Mouse (Mus musculus) fibroblast of lung, adult 2 months (primary cell): Measurements from ENCODE around the gene Ugt3a2.

ENCODE experiments used
- DNase-seq: peaks from one replicate; pipeline ENCODE4 v3.0.0-alpha.2; 2011; ENCODE audit warnings: low read depth

Ugt3a2 gene

DNA sequence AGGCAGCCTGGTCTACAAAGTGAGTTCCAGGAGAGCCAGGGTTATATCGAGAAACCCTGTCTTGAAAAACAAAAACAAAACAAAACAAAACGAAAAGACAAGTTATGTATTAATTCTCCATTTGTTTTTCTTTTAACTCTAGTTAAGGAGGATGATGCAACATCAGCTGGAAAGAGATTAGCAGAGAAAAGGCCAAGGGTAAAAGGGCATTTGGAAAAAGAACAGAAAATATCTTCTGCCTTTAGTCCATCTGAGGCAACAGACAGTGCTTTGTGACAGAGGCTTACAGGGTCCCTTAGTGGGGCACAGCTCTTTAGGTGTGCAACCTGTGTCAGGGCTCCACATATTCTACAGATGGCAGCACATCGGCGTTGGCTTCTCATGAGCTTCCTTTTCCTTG, at the start of gene Ugt3a2:
TSS of gene Ugt3a2 (plus strand) at position 210 of the 400 bp plus-strand sequence.
- no peak for DNase-seq

DNA sequence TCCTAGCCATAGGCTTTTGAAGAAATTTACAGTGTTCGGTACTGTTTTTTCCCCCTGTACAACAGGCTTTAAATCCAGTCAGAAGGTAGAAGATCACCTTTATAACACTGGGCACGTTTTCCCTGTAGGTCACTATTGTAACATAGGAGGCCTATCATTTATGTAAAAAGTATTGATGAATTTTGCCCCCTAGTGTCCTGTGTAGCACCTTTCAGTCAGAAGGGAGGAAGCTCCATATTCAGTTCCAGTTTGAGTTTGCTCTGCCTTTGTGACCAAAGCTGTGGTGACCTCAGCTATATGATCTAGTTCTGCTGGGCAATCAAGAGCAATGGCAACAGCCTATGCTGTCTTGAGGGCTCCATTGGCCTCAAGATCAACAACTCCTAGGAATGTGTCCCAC, 45.7 kb upstream of the Ugt3a2 start:
- DNase-seq, result no peak

DNA sequence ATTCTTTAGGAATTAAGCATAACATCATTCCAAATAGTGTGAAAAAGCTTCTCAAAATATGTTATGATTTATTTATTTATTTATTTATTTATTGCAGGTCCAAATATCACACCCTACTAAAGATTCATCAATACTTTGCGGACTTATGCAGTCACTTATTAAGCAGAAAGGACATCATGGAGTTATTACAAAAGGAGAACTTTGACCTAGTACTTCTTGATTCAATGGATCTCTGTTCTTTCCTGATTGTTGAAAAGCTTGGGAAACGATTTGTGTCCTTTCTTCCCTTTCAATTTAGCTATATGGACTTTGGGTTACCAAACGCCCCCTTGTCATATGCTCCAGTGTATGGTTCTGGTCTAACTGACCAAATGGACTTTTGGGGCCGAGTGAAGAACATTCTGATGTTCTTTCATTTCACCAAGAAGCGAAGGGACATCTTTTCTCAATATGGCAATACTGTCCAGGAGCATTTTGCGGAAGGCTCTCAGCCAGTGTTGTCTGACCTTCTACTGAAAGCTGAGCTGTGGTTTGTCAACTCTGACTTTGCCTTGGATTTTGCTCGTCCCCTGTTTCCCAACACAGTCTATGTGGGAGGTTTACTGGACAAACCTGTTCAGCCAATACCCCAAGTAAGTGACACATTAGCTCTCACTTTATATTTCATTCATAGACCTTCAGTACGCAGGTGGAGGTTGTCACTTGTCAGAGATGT, 29.2 kb upstream of the Ugt3a2 start:
- no peak for DNase-seq

DNA sequence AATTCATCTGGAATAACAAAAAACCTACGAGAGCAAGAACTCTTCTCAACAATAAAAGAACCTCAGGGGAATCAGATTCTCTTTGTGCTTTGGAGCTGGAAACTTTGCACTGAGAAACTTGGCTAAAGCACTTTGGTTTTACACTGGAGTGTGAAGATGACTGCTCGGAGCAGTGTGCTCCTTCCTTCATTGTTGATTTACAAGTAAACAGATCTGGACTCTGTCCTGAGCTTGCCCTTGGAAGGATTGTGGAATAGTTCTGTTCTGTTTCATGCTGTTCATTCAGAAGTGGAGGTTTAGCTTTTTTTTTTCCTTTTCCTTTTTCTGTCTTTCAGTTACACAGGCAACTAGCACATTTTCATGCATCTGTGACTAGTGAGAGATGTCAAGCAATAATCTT, 754 bp upstream of the Ugt3a2 start:
- no peak for DNase-seq

DNA sequence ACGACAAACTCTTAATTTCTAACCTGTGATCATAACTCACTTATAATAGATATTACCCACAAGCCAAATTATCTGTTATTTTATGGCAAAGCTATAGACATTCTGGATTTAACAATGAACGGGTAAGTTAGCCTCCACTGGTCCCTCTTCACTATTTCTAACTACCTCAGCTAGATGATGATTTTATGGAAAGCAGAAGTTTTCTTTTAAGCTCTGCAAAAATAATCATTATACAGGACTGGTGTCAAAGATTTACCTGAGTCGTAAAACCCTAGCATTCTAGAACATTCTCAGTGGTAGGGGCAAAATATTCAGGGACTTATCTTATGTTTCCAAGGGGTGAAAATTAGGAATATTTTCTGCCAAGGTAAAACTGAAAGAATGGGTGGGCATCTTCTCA, 1.3 kb downstream of the Ugt3a2 start:
- no peak for DNase-seq

DNA sequence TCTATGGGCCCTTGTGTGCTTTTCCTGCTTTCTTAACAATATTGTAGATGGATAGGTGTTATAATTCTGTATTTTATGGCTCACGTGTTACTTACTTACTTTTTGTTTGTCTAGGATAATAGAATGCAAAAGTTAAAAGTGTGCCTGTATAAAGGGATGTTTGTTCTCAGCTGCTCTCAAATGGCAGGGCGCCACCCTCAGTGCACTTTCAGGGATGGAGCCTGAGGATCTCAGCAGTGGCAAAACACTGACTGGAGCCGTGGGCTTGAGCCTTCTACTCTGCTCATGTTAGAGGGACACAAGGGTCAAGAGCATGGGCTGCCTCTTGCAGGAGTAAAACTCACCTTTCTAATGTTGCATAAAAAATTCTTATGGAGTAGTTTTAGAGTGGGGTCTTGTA, 1.7 kb downstream of the Ugt3a2 start:
- no peak for DNase-seq

DNA sequence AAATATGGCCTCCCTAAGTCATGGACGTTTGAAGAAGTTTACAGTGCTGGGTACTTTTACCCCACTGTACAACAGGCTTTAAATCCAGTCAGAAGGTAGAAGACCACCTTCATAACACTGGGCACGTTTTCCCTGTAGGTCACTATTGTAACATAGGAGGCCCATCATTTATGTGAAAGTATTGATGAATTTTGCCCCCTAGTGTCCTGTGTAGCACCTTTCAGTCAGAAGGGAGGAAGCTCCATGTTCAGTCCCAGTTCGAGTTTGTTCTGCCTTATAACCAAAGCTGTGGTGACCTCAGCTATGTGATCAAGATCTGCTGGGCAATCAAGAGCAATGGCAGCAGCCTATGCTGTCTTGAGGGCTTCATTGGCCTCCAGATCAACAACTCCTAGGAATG, 13.4 kb downstream of the Ugt3a2 start:
- DNase-seq, result no peak

DNA sequence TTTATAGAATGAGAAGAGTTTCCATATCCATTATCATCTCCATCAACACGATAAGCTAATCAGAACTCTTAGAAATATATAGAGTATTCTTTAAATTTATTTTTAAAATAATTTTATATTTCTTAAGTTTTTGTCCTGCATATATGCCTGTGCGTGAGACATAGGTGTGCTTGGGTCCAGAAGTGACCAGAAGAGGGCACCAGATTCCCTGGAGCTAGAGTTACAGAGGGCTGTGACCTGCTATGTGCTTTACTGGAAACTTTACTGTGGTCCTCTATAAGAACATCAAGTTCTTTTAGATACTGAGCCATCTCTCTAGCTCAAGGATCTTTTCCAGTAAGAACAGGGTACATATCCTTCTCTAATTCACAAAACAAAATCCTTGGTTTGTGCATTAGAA, 27.5 kb downstream of the Ugt3a2 start:
- DNase-seq, result no peak

DNA sequence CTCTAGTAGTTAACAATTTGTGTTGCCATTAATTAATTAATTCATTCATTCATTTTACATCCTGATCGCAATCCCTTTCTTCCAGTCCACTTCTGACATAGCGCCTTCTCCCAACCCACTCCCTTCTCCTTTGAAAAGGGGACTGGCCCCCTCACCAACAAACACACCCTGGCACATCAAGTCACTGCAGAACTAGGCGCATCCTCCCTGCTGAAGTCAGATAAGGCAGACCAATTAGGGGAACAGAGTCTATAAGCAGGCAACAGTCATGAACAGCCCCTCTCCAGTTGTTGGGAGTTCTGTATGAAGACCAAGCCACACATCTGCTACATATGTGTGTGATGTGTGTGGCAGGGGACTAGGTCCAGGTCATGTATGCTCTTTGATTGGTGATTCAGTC, 33.4 kb downstream of the Ugt3a2 start:
- DNase-seq, result no peak

DNA sequence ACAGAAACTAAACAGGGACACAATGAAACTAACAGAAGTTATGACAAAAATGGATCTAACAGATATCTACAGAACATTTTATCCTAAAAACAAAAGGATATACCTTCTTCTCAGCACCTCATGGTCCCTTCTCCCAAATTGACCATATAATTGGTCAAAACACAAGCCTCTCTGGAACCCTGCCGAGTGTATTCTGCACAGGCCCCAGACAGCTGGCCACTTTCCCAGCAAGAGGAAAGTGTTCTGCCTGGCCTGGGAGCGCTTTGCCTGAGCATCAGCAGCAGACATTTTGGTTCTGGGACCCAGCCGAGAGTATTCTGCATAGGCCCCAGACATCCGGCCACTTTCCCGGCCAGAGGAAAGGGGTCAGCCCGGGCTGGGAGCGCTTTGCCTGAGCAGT, 40.9 kb downstream of the Ugt3a2 start:
- DNase-seq, result no peak

DNA sequence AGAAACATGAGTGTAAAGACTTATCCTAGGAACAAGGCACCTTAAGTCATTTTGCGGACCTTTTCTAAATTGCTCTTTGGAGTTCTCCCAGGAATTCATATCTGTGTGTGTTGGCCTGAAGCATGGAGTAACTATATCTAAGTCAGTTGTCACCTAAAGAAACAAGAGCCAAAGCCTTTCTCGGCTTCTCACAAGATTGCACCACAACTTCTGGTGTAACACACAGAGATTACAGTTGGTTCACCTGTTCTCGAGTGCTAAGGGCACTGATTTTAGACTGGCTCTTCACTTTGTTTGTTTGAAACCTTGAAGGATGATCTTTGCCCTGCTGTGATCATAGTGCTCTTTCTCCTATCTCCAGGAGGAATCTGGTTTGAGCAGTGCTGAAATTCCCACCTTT, 74.1 kb downstream of the Ugt3a2 start:
- DNase-seq, result no peak
